Mouse (Mus musculus) MN1 (cell line): ENCODE results near the gene Qrfp.

Experiments
- DNase-seq: peaks from one replicate; pipeline ENCODE4 v3.0.0-alpha.2; 2016; ENCODE audit warnings: low spot score

The Qrfp gene

DNA sequence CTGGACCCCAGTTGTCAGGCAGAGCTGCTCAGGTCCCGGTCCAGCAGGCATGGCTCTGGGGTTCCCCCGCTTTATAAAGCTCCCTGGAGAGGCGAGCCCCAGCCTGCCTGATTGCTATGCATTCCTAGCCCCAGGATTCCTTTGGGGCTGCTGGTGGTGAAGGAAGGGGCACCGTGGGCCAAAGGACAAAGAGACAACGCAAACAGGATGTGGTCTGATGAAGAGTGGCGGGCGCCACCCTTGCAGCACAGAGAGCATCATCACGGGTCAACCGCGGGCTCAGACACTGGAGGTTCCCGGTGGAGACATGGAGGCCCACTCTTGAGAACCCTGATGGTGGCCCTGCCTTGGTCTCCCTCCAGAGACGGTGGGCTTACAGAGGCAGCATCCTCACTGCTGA is at the start of gene Qrfp:
Gene Qrfp, minus strand, starts transcription at position 137 of the 400 bp plus-strand sequence.
- DNase-seq, result no peak

DNA sequence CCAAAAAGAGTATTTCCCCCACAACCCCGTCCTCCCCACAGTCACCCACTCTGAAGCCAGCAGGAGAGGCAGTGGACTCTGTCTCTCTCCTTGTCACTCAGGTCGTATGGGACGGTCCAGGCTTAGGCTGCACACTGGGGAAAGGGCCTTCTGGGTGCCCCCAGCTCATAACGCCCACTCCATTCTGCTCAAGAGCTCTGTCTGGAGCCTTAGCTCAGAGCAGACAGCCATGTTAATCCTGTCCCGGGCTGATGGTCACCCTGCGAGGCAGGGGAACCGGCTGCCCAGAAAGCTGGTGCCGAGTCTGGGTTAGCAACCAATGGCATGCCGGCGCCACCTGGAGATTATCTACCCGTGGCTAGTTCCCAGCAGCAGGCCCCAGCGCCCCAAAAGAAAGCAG is 48.1 kb upstream of the Qrfp start:
- DNase-seq, result no peak

DNA sequence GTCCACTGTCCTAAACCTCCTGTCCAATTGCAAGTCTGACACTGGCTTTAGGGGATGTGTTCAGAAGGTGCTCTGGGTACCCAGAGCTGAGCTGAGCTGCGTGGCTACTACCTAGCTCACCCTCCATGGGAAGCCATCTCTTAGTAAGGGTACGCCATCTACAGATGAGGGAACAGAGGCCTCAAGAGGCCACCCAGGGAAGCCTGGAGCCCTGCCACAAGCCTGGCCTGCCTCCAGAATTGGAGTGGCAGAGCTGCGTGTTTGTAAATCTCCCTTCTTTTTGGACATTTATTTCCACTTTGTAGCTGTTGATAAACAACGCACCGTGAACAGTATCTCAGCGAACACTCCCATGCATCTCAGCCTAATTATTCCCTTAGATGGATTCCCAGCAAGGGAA is 46.8 kb upstream of the Qrfp start:
- DNase-seq, result no peak

DNA sequence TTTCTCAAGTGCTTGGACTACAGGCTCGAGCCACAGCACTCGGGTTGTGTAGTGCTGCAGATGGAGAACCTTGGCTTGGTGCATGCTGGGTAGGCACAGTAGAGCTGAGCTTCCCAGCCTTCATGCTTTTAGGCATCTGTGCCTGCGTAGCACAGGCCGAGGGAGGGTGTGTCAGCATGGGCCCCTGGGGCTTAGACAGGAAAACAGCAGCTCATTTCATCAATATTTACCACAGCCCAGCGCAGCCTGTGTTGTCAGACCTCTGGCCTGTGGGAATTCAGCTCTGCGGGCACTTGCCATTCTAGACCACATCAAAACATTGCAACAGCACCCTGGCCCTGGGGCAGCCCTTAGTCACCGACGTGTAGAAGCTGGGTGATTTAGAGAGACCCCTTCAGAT is 45.6 kb upstream of the Qrfp start:
- no peak for DNase-seq

DNA sequence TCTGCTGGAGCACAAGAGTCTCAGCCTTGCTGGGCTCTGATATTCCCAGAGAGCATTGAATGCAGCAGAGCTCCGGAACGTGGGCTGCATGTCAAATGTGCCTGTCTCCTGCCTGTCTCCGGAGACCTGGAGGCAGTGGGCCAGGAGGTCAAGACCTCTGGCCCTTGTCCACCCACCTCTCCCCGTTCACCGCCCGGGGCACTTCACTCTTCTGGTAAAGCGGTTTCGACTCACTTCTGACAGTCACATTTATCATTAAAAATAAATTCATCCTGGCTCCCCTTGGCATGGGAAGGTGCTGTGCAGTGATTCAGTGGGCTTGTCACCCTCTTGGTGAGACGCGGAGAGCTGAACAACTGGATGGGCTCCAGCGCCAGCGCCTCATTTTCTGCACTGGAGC is 39.8 kb upstream of the Qrfp start:
- no peak for DNase-seq

DNA sequence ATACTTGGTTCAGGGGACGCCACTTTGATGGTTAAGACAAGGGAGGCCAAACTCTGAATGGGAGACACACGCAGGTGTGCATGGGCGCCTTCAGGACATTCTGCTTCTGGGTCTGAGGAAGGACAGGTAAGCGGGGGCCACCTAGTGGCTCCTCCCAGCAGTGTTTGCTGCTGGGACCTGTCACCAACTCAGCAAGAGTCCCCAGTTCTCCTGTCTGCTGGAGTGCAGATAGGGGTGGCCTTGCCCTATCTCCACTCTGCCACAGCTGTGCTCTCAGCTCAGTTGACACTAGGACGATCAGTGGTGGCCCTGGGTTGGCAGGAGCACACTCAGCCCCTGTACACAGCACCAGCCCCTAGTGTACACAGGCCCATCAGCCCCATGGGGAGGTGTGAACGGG is 37.5 kb upstream of the Qrfp start:
- no peak for DNase-seq

DNA sequence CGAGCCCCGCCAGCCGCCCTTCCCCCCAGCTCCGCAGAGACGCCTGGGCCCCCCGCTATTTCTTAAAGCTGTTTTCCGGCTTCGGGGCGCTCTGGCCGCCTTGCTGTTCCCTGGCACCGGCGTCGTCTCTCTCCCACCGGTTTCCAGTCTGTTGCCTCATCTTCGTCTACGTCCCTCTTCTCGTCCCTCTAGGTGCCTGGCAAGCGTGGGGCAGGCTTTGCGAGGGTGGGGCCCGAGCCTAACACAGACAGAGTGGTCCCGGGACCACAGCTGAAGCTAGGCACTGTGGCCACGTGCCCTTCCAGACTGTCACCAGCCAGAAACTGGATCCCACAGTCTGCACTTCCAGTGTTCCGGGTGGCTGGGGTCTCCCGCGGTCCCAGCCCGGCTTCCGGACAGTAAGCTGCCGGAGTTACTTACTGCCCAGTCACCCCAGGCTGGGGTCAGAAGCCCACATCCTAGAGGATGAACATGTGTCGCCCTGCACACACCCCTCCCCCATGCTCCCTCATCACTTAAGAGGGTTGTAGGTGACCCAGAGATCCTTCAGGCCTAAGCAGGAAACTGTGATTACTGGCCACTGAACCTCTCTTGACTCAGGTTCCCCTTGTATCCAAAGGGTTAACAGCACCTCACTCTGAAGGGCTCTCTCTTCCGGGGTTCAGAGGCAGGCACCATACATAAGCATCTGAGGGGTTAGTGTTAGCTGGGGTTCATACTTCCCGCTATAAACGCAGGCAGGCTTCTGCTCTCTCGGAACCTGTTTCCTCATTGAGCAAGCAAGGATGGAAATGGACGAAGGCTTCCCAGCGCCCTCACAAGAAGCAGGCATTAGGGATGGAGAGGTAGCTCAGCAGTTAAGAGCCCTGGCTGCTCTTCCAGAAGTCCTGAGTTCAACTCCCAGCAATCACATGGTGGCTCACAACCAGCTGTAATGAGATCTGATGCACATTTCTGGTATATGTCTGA is 36.6 kb upstream of the Qrfp start:
- peak; percentile 51 for DNase-seq

DNA sequence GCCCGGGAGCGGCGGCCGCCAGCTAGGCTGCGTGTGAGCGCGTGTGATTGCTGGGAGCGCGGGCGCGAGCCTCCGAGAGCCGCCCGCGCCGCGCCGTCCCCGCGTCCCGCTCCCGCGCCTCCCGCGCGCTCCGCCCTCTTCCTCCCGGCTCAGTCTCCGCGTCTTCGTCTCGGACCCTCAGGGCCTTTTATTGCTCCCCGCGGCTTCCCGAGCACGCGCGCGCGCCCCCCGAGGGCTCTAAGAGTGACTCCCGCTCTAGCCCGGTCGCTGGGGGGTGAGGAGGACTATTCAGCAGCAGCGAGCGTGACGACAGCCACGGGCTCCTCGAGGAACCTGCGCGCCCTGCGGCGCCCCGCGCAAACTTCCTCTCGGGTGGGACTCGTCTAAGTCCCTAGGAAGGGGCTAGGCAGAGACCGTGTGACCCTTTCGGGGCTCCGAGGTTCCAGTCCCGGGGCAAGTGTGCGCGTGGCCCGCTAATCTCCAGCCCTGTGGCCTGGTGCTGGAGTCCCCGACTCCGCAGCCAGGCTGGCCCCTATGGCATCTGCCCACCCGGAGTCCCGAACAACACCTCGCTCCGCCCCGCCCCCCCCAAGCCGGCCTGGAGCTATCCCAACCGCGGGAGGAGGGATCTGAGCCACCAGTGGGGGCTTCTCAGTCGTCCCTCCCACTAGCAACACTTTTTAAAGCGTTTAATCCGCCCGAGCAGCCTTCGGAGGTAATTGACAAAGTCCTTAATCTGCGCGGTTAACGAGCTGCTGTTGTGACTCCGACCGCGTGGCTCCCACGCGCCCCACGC is 35.7 kb upstream of the Qrfp start, which contains the start of gene Fibcd1:
Gene Fibcd1, minus strand, starts transcription at position 110 of the 796 bp plus-strand sequence.
- no peak for DNase-seq

DNA sequence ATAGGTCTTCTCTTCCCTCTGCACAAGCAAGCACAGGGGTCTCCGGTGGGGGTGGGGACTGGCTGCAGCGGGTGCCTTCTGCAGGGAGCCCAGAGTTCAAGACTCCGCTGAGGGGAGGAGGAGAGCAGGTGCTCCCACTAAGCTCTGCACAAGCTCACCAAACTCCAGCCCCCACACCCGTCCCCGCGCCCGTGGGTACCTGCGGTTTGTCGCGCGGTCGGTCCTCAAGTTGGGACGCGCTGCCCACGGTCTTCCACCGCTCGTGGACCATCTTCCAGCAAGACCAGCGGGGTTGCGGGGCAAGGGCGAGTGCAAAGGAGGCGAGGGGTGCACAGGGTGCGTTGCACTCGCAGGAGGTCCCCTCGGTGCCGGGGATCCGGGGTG is 35.1 kb upstream of the Qrfp start:
- no peak for DNase-seq

DNA sequence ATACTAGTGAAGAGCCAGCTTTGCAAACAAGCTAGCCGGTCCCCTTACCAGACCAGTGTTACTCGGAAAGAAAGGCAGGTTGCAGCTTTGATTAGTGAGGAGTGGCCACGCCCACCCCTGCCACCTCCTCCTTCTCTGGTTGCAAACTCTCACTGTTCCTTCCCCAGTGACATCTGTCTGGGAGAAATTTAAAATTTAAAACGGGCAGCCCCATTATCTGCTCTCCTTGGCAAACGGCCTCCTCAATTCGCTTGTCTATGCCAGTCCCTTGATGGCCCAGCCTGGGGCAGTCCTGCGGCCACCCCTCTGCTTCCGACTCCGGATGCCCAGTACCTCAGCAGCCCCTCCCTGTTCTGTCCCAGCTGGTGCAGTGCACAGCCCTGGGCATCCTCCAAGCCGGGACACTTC is 34.4 kb upstream of the Qrfp start:
- no peak for DNase-seq

DNA sequence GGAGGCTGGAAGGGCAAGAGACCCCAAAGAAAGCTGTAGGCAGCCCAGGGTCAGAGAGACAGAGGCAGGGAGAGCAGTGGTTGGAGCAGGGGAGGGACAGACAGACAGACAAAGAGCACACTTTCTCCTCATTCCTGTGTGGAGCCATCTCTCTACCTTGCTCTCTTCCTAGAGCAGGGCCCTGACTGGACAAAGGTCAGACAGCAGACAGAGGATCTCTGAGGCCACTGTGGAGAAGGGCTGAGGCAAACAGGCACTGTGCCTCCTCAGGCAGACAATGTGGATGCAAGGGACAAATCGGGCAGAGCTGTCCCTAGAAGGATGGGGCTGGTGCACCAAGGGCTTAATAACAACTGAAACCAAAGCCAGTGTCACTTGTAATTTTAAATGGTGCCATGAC is 28.5 kb upstream of the Qrfp start:
- DNase-seq, result no peak

DNA sequence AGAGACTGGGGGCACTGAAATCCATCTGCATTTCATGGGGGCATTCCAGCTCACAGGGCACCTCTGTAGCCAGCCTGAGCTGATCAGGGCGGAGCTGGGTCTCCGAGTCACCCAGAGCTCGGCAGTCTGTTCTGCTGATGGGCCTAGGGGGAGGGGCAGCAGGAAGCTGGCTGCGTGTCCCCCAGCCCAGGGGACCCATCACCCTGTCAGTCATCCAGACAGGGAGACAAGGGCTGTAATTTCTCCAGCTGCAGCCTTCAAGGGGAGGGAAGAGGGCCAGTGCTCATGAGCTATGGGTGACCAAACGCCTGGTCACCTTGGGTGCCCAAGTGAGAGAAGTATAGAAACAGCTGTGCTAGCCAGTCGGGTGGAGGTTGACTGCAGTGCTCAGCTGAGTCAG is 26.6 kb upstream of the Qrfp start:
- DNase-seq, result no peak

DNA sequence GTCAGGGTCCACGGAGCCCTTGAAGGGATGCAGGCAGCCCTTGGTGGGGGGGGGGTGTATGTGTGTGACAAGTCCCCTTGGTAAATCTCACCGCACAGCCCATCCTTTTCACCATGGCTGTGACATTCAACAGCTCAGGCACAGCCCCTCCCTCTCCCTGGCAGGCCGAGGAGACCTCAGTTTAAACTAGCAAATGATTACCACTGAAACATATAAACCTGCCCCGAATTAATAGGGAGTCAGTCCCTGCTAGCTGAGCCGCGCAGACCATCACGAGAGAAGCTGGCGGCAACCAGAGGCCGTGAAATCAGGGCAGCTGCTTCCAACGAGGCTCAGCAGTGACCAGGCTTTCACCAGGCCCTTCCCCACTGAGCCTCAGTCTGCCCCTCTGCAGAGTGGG is 25.7 kb upstream of the Qrfp start:
- DNase-seq, result no peak

DNA sequence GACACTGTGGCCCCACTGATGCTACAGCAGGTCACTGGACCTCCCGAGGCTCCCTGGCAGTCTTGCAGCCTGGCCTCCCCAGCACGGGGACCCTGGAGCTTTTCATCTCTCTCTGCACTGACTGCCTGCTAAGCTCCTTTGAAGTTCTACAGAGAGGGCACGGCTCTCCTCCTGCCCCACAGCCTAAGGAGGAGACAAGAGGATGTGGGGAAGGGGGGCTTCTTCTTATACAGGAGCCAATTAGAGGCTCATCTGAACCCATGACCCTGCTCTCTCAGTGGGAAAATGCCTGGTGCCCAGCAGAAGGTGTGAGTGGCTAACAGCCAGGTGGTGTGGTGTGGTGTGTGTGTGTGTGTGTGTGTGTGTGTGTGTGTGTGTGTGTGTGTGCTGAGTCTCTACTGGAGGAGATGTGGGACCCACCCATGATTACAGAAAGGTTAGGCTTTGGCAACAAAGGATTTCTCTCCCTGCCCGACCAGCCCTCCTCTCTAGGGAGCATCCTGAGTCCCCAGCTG is 18.0 kb upstream of the Qrfp start:
- no peak for DNase-seq

DNA sequence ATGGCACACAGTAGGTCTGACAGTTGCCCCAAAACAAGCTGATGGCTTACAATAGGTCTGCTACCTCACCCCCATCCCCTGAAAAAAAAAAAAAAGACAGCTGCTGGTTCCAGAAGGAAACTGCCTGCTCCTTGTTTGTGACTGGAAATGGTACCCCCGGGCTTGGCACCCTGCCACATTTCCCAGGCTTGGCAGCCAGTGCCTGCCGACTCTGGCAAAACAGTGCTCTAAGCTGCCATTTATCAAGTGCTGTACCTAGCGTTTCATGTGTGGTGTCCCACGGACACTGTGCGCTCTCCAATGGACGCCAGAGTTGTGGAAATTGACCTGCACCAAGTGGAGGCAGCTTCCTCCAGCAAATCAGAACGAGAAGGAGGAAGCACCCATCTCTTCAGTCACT is 17.5 kb upstream of the Qrfp start:
- DNase-seq, result peak; percentile 75

DNA sequence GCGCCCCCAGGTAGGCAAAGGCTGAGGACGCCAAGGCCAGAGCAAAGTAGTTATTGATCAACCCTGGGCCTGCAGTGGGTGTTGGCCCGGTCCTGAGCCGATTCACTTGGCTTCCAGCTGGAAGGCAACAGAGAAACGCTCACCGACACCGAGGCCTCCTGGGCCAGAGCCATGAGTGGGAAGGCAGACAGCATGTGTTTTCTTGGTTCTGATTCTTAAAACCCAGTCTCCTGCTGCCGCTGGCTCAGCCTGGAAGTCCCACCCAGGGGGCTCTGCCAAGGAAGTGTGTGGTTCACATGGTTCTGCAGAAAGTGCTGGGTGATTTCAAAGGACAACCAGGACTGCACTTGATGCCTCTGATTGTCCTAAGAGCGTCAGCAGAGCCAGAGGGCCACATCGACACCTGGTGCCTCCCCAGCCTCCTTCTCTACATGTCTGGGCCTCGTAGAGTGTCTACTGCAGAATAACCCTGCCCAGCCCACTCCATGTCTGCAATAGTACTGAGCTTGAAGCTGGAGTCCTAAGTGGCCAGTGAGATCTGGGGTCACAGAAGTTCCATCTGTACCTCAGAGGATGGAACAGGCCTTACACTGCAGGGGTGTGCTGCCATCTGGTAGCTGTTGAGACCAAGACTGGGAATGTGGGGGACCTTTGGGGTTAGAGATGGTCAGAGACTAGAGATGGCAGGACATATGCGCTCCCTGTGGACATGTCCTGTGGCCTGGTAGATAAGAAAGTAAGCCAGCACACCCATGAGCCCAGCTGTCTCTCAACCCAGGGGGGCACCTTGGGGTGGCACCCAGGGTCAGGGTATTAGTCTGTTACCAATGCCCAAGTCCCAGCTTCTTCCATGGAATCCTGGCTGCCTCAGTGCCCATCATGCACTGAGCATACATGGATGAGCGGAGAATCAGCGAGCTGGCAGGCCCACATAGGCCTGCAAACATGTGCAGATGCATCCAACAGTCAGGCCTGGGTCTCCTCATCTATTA is 16.0 kb upstream of the Qrfp start:
- no peak for DNase-seq

DNA sequence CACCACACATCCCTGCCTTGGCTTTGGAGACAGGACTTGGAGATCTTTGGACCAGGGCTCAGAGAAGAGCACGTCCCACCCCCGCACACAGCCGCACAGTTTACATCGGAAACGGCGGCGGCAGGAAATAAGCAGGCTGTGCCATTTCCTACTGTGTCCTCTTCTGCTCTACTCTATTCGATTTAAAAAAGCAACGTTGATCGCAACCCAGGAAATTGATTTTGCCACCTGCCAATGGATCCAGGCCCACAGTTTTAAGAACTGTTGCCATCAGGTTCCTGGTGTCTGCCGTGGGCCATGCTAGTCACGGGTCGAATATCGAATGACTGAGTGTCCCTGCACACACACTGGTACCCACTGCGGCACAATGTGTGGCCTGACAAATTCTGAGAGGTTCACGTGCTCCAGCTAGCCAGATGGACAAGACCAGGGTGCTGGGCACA is 15.1 kb upstream of the Qrfp start:
- DNase-seq, result no peak

DNA sequence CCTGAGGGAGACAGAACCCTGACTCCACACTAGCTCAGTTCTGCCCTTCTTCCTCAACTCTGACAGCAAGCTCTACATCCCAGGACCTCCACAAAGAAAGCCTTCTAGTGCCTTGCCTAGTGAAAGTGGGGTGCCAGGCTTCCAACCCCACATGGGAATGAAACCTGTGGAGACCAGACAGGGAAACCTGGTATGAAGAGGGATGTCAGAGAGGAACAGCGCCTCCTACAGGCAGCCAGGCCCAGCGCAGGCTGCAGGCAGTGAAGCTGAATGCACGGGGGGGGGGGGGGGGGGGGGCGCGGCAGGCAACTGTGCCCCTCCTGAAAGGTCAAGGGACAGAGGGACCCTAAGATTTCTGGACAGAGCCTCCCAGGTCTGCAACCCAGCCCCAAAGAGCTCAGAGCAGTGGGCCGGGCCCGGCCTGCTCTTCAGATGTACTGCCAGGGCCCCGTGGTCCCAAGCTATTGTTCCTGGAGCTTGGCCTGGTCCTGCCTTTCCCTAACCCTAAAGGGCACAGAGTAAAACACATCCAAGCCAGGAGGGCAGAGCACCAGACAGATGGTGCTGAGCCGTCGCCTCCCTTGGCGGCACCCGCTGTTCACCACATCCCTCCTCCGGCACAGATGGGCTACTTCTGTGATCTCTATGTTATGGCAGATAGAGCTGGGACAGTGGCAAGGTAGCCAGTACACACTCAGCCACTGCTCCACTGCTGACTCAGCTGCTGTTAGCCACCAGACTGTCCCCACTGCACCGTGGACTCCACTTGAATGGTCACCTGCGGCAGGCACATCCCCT is 13.8 kb upstream of the Qrfp start:
- no peak for DNase-seq

DNA sequence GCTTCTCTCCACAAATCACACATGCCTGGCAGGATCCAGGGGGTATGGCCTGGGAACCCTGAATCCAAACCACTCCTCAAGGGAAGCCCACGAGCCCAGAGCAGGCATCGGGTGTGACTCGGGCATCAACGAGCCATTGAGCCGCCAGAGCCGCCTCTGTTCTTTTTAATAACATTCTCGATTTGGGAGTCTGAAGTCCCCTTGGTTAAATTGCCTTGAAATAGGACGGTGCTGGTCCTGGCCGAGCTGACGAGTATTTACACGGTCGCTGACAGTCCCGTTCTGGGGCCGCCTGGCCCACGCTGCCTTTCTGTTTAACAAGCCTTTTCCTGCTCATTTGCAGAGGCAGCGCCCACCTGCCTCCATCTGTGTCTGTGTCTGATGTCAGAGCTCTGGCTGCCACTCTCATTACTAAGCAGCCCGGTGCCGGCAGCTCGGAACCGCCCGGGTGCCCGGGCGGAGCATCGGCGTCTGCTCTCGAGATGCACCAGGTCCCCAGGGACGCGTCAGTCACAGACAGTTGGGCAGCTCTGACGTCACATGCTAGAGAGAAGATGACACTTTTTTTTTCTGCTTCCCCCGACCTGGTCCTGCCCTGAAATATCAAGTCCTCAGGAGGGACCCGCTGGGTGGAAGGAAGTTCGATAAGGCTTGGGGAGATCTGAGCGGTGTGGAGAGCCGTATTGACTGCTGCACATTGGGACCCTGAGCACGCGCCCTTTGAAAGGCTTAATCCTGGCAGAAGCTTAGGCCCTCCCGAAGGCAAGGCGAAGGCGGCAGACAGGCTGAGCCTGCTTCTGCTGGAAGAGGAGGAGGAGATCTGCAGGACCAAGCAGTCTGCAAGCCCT is 12.4 kb upstream of the Qrfp start:
- DNase-seq, result peak; percentile 83

DNA sequence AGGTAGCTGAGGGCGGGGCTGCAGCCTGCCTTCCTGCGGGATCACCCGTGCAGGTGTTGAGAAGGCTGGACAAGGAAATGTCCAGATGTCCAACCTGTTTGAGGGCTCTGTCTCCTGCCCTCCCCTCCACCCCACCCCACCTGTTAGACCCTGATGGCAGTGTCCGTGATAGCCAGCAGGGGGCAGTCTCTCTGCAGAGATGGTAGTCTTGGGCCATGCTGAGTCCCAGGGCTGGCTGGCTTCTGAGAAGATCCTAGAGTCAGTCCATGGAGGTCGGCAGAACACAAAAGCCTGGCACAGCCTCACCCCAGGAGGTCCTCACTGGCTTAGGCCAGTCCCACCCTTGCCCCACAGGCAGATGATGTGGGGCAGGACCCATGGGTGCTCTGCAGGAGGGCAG is 5.0 kb upstream of the Qrfp start:
- peak; percentile 66 for DNase-seq
